Mouse (Mus musculus): ENCODE measurements around the gene 4930519P11Rik.
A peak's percentile ranks its signal among the peaks of the same experiment; 100 is the strongest.

4930519P11Rik gene

GRCm38 (mm10) chr2:154632203-154632780 is 19.1 kb upstream of the 4930519P11Rik start:
- no peak for DNase-seq (ENCODE audit: low spot score in 2 of 2)

DNA sequence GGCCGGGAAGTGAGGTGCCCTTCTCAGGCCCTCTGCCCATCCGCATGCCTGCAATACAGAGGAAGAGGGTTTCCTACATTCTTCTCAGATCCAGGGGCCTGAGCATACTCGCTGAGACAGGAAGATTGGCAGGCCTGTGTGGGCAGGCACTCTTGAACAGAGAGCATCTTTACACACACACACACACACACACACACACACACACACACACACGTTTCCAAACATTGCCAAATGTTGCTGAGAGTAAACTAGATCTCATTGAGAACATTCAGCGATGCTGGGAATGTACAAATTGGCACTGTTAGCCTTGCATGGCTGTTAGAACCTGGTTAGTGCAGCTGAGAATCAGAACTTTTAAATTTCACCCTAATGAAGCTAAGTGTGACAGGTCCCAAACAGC is 17.3 kb upstream of the 4930519P11Rik start:
- DNase-seq (ENCODE audit: low spot score in 2 of 2): no peak

DNA sequence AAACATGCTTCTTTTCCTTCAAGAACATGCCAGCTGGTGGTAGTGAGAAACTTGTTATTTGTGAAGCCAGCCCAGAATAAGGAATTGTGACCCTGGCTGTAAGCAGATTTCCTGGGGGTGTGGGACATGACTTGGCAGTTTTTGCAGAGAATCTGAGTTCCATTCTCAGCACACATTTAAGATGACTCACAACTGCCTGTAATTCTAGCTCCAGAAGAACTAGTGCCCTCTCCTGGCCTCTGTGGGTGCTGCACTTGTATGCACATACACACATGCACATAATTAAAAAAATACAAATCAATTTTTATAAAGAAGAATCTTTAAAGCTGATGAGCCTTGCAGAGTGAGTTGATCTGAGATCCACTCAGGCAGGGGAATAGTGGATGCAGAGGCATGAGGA is 10.9 kb upstream of the 4930519P11Rik start:
- no peak for DNase-seq (ENCODE audit: low spot score in 2 of 2)

- no peak for DNase-seq (ENCODE audit: low spot score in 2 of 2)
Observed at GRCm38 (mm10) chr2:154621684-154622083, 8.4 kb upstream of the 4930519P11Rik start.

DNA sequence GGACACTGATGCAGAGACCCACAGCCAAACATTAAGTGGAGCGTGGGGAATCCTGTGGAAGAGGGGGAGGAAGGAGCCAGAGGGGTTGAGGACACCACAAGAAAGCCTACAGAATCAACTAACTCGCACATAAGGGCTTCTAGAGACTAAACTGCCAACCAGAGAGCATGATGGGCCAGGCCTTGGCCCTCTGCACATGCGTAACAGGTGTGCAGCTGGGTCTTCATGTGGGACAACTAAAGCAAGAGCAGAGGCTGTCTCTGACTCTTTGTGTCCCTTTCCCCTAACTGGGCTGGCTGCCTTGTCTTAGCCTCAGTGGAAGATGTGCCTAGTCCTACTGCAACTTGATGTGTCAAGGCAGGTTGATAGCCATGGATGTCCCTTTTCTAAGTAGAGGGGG is 3.8 kb upstream of the 4930519P11Rik start:
- no peak for DNase-seq (ENCODE audit: low spot score in 2 of 2)

- DNase-seq (ENCODE audit: low spot score in 2 of 2): no peak
Observed at GRCm38 (mm10) chr2:154615674-154616073, 2.4 kb upstream of the 4930519P11Rik start.

GRCm38 (mm10) chr2:154614841-154615576 is 1.8 kb upstream of the 4930519P11Rik start:
- no peak for DNase-seq (ENCODE audit: low spot score in 2 of 2)

- no peak for DNase-seq (ENCODE audit: low spot score in 2 of 2)
Observed at GRCm38 (mm10) chr2:154609050-154609767, 4.0 kb downstream of the 4930519P11Rik start.

GRCm38 (mm10) chr2:154606965-154607364 is 6.3 kb downstream of the 4930519P11Rik start:
- no peak for DNase-seq (ENCODE audit: low spot score in 2 of 2)

- DNase-seq (ENCODE audit: low spot score in 2 of 2): no peak
Observed at GRCm38 (mm10) chr2:154604156-154604555, 9.1 kb downstream of the 4930519P11Rik start.

DNA sequence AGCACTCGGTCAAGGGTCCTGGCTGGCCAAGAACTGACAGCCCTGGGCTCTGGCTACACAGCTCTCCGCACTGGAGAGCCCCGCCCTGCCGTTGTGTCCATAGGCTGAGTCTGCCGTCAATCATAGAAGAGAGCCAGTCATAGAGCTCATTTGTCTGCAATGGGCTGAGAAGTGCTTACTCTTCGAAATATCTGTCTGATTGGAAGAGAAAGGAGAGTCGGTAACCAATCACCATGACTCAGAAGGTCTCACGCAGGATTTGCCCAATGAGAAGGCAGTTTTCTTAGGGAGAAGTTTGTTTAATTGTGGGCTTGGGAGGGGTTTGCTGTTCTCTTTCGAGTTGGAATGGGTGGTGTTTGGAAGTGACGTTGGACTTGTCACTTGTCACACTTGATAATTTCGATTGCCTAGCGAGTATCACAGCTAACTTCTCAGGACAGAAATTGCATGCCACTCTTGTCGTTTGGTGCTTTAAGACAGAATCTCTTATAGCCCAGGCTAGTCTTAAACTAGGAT is 9.5 kb downstream of the 4930519P11Rik start, which contains the start of gene Pxmp4:
TSS of gene Pxmp4 (minus strand) at position 71 of the 516 bp plus-strand sequence.
- peak; percentile 97 for DNase-seq (ENCODE audit: low spot score in 2 of 2)

- no peak for DNase-seq (ENCODE audit: low spot score in 2 of 2)
Observed at GRCm38 (mm10) chr2:154603007-154603637, 10.1 kb downstream of the 4930519P11Rik start.

- no peak for DNase-seq (ENCODE audit: low spot score in 2 of 2)
Observed at GRCm38 (mm10) chr2:154601324-154601723, 11.9 kb downstream of the 4930519P11Rik start.

- DNase-seq (ENCODE audit: low spot score in 2 of 2): no peak
Observed at GRCm38 (mm10) chr2:154600586-154600985, 12.7 kb downstream of the 4930519P11Rik start.

DNA sequence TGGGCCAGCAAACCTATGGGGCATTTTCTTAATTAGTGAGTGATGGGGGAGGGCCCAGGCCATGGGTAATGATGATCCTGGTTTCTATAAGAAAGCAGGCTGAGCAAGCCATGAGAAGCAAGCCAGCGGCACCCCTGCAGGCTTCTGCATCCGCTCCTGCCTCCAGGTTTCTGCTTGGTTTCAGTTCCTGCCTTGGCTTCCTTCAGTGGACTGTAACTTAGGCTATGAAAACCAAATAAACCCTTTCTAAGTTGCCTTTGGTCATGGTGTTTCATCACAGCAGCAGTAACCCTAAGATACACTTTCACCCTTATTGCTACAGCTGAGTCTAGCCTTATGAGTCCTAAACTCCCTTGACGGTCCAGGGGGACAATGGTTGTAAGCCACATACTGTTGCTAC is 15.8 kb downstream of the 4930519P11Rik start:
- DNase-seq (ENCODE audit: low spot score in 2 of 2): no peak

- DNase-seq (ENCODE audit: low spot score in 2 of 2): no peak
Observed at GRCm38 (mm10) chr2:154595775-154596174, 17.5 kb downstream of the 4930519P11Rik start.

GRCm38 (mm10) chr2:154593025-154593424 is 20.2 kb downstream of the 4930519P11Rik start:
- DNase-seq (ENCODE audit: low spot score in 2 of 2): no peak

DNA sequence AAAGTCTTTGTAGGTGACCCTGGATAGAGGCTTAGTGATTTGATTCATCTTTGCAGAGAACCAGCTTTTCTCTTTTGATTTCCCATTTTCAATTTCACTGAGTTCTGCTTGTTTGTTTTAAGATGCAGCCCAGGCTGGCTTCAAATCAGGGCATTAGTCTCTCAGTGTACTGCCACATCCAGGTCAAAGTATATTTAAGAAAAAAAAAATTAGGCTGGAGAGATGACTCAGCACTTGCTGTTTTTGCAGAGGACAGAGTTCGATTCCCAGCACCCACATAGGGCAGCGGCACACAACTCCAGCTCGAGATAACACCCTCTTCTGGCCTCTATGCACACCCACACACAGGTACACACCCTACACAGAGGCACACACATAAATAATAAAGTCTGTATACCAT is 22.0 kb downstream of the 4930519P11Rik start:
- no peak for DNase-seq (ENCODE audit: low spot score in 2 of 2)

DNA sequence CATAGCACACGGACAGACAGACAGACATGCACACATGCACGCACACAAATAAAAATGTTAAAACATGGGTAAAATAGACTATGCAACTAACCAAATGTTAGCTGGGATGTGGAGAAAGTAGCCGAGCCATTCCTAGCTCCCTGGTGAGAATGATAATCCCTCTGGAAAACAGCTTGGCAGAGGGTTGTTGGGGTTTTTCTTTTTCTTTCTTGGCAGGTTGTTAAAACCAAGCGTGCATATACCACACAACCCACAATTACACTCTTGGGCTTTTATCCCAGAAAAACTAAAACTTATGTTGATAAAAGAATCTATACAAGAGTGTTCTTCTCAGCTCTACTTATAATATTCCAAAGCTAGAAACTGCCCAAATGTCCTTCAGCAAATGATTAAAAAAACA is 24.2 kb downstream of the 4930519P11Rik start:
- DNase-seq (ENCODE audit: low spot score in 2 of 2): no peak

DNA sequence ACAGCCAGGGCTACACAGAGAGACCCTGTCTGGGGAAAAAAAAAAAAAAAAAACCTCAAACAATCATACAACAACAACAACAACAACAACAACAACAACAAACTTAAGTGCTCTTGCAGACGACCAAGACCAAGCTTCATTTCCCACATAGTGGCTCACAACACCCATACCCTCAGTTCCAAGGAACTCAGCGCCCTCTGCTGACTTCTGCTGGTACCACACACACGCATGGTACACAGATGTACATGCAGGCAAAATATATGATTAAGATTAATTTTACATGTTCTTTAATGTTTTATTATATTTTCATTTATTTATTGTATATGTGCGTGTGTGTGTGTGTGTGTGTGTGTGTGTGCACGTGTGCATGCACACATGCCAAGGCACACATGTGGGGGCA is 26.8 kb downstream of the 4930519P11Rik start:
- DNase-seq (ENCODE audit: low spot score in 2 of 2): no peak

- no peak for DNase-seq (ENCODE audit: low spot score in 2 of 2)
Observed at GRCm38 (mm10) chr2:154584931-154585601, 28.2 kb downstream of the 4930519P11Rik start.
